In genomic region chr12:86974387-86975288, GRCm38 (mm10) we compare ENCODE assay signal across 7 mouse cellular contexts. TPM values are rescaled to one million over a fixed set of nuclear protein-coding genes. Genes with fewer than 3 reads are reported as not detected.
DNase-seq lines count a peak whose midpoint lies in the region; ATAC-seq lines count a peak whose summit lies in the region.

No protein-coding gene starts in this region.

- peaks cover 38% of the 10 kb centered on the region for H3K27me3 ChIP-seq in embryonic facial prominence, embryonic 10.5 days (replicated peaks; ENCODE audit: low read depth, poor library complexity, severe bottlenecking)
- peaks cover 16% of the 10 kb centered on the region for H3K27me3 ChIP-seq in limb, embryonic 15.5 days
- H3K27me3 ChIP-seq in midbrain, embryonic 16.5 days (ENCODE audit: control insufficient read depth, insufficient read depth, low read depth, low read length): no peaks in the 10 kb centered on the region

- peak overlapping the region; percentile 57 for H3K4me2 ChIP-seq in limb, embryonic 15.5 days
- peak overlapping the region; percentile 62 for H3K4me2 ChIP-seq in midbrain, embryonic 16.5 days (ENCODE audit: low read length)

- ATAC-seq in limb, embryonic 15.5 days (ENCODE audit: insufficient number of reproducible peaks, low FRiP score, low TSS enrichment, low read depth): no peak; the same call in 1 of the 2 replicates
- ATAC-seq in midbrain, embryonic 16.5 days: peak; percentile 80

- peak; percentile 77 for DNase-seq in adrenal gland, postnatal 10 days
- peak; percentile 82 for DNase-seq in embryonic facial prominence, embryonic 10.5 days (ENCODE audit: low spot score)
- DNase-seq in heart, adult 18-20 months: peak; percentile 75 to 90
- DNase-seq in kidney, adult 18-20 months: peak; percentile 74
- peak; percentile 68 to 91 for DNase-seq in spleen, postnatal 4 days (ENCODE audit: low spot score in 2 of 2)

- H3K9ac ChIP-seq in limb, embryonic 15.5 days: no peak overlapping the region
- H3K9ac ChIP-seq in midbrain, embryonic 16.5 days (ENCODE audit: low read depth, low read length): peak overlapping the region; percentile 61

- H3K36me3 ChIP-seq in embryonic facial prominence, embryonic 10.5 days (replicated peaks): no peaks in the 10 kb centered on the region
- H3K36me3 ChIP-seq in limb, embryonic 15.5 days: no peaks in the 10 kb centered on the region
- no peaks in the 10 kb centered on the region for H3K36me3 ChIP-seq in midbrain, embryonic 16.5 days (ENCODE audit: control insufficient read depth, insufficient read depth, low read length)

- H3K4me3 ChIP-seq in embryonic facial prominence, embryonic 10.5 days: peak overlapping the region; percentile 50
- peak overlapping the region; percentile 27 for H3K4me3 ChIP-seq in limb, embryonic 15.5 days
- peak overlapping the region; percentile 21 for H3K4me3 ChIP-seq in midbrain, embryonic 16.5 days (ENCODE audit: low read depth, low read length)

- no peaks in the 10 kb centered on the region for H3K9me3 ChIP-seq in embryonic facial prominence, embryonic 10.5 days
- no peaks in the 10 kb centered on the region for H3K9me3 ChIP-seq in limb, embryonic 15.5 days
- H3K9me3 ChIP-seq in midbrain, embryonic 16.5 days (replicated peaks; ENCODE audit: control insufficient read depth, low read length, poor library complexity, severe bottlenecking): no peaks in the 10 kb centered on the region

- peaks cover 13% of the 10 kb centered on the region for H3K4me1 ChIP-seq in embryonic facial prominence, embryonic 10.5 days
- H3K4me1 ChIP-seq in limb, embryonic 15.5 days: peaks cover 40% of the 10 kb centered on the region
- peaks cover 24% of the 10 kb centered on the region for H3K4me1 ChIP-seq in midbrain, embryonic 16.5 days (ENCODE audit: control insufficient read depth, insufficient read depth, low read length)

- no peak overlapping the region; the same call in 1 of the 2 replicates for H3K27ac ChIP-seq in embryonic facial prominence, embryonic 10.5 days (replicated peaks)
- peak overlapping the region; percentile 50; the same call in 1 of the 2 replicates for H3K27ac ChIP-seq in limb, embryonic 15.5 days
- peak overlapping the region; percentile 55 for H3K27ac ChIP-seq in midbrain, embryonic 16.5 days (ENCODE audit: low read length)

- 8% methylated on average over 40 of the region's 40 CpGs for WGBS in embryonic facial prominence, embryonic 10.5 days
- WGBS in limb, embryonic 15.5 days: 9% methylated on average over 40 of the region's 40 CpGs
- 3% methylated on average over 40 of the region's 40 CpGs for WGBS in midbrain, embryonic 16.5 days

RNA-seq across cellular contexts. Expression of gene Zdhhc22, which starts 15.6 kb away (rescaled TPM):
- total RNA-seq in adrenal gland, postnatal 10 days (2021): under 1 TPM; 0.54 to 0.85 TPM
- polyA plus RNA-seq in embryonic facial prominence, embryonic 10.5 days (2016; fragmentation: Nextera tagmentation; extraction: Ambion mirVana): 0.05 and 0.06 TPM in 2 replicates
- not detected for total RNA-seq in heart, adult 18-20 months (2021)
- polyA plus RNA-seq in limb, embryonic 15.5 days (2015; fragmentation: Nextera tagmentation; extraction: Ambion mirVana): 0.14 TPM in 1 of 2 replicates, not detected in the other
- 24.4 and 28.1 TPM in 2 replicates for polyA plus RNA-seq in midbrain, embryonic 16.5 days (2015; fragmentation: Nextera tagmentation; extraction: Ambion mirVana)

RNA-seq across cellular contexts. Expression of gene Cipc, which starts 27.8 kb away (rescaled TPM):
- 10 to 100 TPM; 21.0 to 23.7 TPM for total RNA-seq in adrenal gland, postnatal 10 days (2021)
- polyA plus RNA-seq in embryonic facial prominence, embryonic 10.5 days (2016; fragmentation: Nextera tagmentation; extraction: Ambion mirVana): 35.1 and 37.1 TPM in 2 replicates
- total RNA-seq in heart, adult 18-20 months (2021): 10 to 100 TPM; 37.1 to 40.8 TPM
- 22.0 and 23.3 TPM in 2 replicates for polyA plus RNA-seq in limb, embryonic 15.5 days (2015; fragmentation: Nextera tagmentation; extraction: Ambion mirVana)
- polyA plus RNA-seq in midbrain, embryonic 16.5 days (2015; fragmentation: Nextera tagmentation; extraction: Ambion mirVana): 56.6 and 57.8 TPM in 2 replicates

RNA-seq across cellular contexts. Expression of gene Tmem63c, which starts 46.5 kb away (rescaled TPM):
- 1 to 10 TPM in 1 of 2 experiments, under 1 TPM in 1; 0.93 to 1.2 TPM for total RNA-seq in adrenal gland, postnatal 10 days (2021)
- polyA plus RNA-seq in embryonic facial prominence, embryonic 10.5 days (2016; fragmentation: Nextera tagmentation; extraction: Ambion mirVana): 0.13 and 0.25 TPM in 2 replicates
- under 1 TPM; 0.08 to 0.12 TPM for total RNA-seq in heart, adult 18-20 months (2021)
- not detected in 2 replicates for polyA plus RNA-seq in limb, embryonic 15.5 days (2015; fragmentation: Nextera tagmentation; extraction: Ambion mirVana)
- polyA plus RNA-seq in midbrain, embryonic 16.5 days (2015; fragmentation: Nextera tagmentation; extraction: Ambion mirVana): 12.9 and 13.7 TPM in 2 replicates

Comparison
In these comparisons a context has a peak if more than half of its experiments do, and no peak if none do; other contexts are left out.
1. RNA of gene Zdhhc22, which starts 15.6 kb away (polyA plus RNA-seq): 24.4 to 28.1 TPM in midbrain, embryonic 16.5 days; 0.05 to 0.06 TPM in embryonic facial prominence, embryonic 10.5 days and 0.14 TPM in limb, embryonic 15.5 days; every median in the first group is over 10 times any median in the second.
2. RNA of gene Tmem63c, which starts 46.5 kb away (polyA plus RNA-seq): 12.9 to 13.7 TPM in midbrain, embryonic 16.5 days; 0.13 to 0.25 TPM in embryonic facial prominence, embryonic 10.5 days and not detected in limb, embryonic 15.5 days; every median in the first group is over 10 times any median in the second.
3. Peak in every context shown above with its lines, with median percentiles within 50 percentile points of each other: DNase-seq and H3K4me3 ChIP-seq.